Comparison of ENCODE assay signal across 28 mouse cellular contexts in the genomic region with DNA sequence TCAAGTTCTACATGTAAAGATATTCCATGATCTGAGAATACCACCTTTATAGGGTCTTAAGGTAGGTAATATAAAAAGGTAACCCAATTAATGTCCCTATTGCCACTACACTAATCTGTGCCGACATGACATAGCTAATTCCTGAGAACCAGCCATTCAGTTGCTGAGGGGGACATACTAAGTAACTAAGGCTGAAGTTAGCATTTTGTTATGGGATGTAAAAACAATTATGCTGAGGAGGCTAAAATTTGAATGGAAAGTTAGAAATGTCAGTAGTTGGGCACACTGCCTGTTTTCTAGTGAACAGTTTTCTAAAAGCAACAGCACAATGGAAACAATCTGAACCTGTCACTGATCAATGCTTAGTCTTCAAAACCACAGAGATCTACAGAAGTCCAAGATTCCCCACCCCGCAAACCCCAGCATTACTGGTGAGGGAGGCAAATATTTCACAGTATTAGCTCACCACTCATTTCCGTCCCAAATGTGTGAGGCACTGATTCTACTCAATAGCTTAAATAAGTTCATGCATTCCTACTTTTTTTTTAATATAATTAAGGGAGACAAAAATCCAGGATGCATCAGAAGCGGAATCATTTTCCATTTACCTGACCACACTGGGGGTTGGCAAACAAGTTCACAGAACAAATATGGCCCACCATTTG. TPM values are rescaled to one million over a fixed set of nuclear protein-coding genes. Genes with fewer than 3 reads are reported as not detected.
"Had no signal": no experiment of that assay in that cellular context is flagged by ENCODE, and none has a peak within 500 bp of the region (broad histone marks: within the 10 kb centered on the region; RNA-seq: fewer than 3 reads in every experiment).

No protein-coding gene starts in this region.

- H3K27me3 ChIP-seq: limb, embryonic 12.5 days; limb, embryonic 15.5 days; midbrain, embryonic 12.5 days; midbrain, embryonic 15.5 days; neural tube, embryonic 13.5 days had no signal

- DNase-seq: kidney, adult 18-20 months; kidney, adult 9 months; kidney, postnatal 14 days; kidney, postnatal 4 days; layer of hippocampus, postnatal 36 days; left cerebral cortex, postnatal 4 days; liver, postnatal 0 days; lung, embryonic 14.5 days; lung, postnatal 10 days; lung, postnatal 4 days; retina, postnatal 1 day; right cerebral cortex, postnatal 4 days; thymus, adult 2 months; thymus, postnatal 14 days; thymus, postnatal 4 days had no signal

- ATAC-seq: liver, postnatal 0 days; midbrain, embryonic 15.5 days had no signal

- H3K4me2 ChIP-seq: limb, embryonic 12.5 days; limb, embryonic 15.5 days; liver, embryonic 11.5 days; lung, embryonic 14.5 days; midbrain, embryonic 12.5 days; midbrain, embryonic 15.5 days; neural tube, embryonic 13.5 days had no signal

- H3K4me3 ChIP-seq: left cerebral cortex, adult 2 months; limb, embryonic 12.5 days; limb, embryonic 15.5 days; midbrain, embryonic 12.5 days; midbrain, embryonic 15.5 days; myocyte; neural tube, embryonic 13.5 days had no signal

- H3K9ac ChIP-seq: limb, embryonic 12.5 days; limb, embryonic 15.5 days; liver, embryonic 14.5 days; liver, postnatal 0 days; lung, embryonic 14.5 days; midbrain, embryonic 12.5 days; midbrain, embryonic 15.5 days; neural tube, embryonic 13.5 days had no signal

- H3K9me3 ChIP-seq: limb, embryonic 12.5 days; limb, embryonic 15.5 days; midbrain, embryonic 12.5 days; midbrain, embryonic 15.5 days; neural tube, embryonic 13.5 days had no signal

- H3K27ac ChIP-seq: left cerebral cortex, adult 2 months; limb, embryonic 12.5 days; limb, embryonic 15.5 days; liver, embryonic 14.5 days; midbrain, embryonic 12.5 days; midbrain, embryonic 15.5 days; neural tube, embryonic 13.5 days; stomach, postnatal 0 days had no signal

- H3K4me1 ChIP-seq: limb, embryonic 12.5 days; midbrain, embryonic 12.5 days; midbrain, embryonic 15.5 days; neural tube, embryonic 13.5 days had no signal

RNA-seq across cellular contexts. Expression of a gene that starts 9.6 kb away (rescaled TPM):
- total RNA-seq: megakaryocyte progenitor cell, adult 5-6 weeks; monocyte, adult 5-6 weeks; neutrophil, adult 5-6 weeks had no signal
